Mouse (Mus musculus) lung, postnatal 10 days (tissue): ENCODE measurements at regions not wholly inside any gene's neighbourhood (a gene's known extent, or its start where the extent isn't known, plus 50 kb on each side); places are given as distances from the start of the nearest gene placed in this dataset.

ENCODE experiments used
- DNase-seq: peaks from one replicate; pipeline ENCODE4 v3.0.0; 2021

DNA sequence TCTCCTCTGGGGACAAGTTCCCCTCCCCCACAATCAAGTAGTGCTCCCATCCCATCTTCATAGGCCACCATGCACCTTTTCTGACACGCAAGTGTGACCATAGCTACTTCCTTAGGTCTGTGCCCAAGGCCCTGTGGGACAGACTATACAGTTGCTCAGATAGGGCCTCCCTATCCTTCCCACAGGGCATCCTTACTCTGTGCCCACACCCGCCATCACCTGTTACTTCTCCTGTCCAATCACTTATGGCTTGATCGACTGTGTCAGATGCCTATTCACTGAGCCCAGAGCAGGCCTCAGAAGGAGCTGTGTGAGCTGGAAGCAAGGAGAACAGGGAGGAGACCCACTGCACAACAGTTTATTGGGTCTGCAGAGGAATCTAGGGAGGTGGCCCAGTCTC, 56.6 kb upstream of the Lrpap1 start:
- no peak for DNase-seq

GRCm38 (mm10) chr5:35160929-35161815, 55.6 kb upstream of the Lrpap1 start:
- no peak for DNase-seq

GRCm38 (mm10) chr5:35159854-35160253, 54.3 kb upstream of the Lrpap1 start:
- no peak for DNase-seq

DNA sequence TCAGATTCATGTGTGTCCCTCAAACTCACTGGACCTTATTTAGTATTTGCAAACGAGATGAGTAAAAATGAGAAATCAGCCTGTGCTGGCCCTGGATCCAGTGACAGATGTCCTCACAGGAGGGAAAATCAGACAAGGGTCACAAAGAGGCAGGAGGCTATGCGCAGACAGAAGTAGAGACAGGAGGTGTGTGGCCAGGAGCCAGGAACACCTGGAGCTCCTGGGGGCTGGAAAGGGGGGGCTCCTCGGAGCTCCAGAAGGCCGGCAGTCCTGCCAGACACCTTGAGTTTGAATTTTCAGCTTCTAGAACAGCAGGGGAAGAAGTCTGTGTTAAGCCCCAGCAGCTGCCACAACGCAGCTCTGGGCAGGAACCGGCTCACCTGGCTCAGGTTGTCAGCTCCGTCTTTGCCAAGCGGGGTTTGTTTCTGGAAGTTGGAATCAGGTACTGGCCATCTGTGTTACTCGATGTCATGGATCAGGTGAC, 53.7 kb upstream of the Lrpap1 start:
- no peak for DNase-seq

DNA sequence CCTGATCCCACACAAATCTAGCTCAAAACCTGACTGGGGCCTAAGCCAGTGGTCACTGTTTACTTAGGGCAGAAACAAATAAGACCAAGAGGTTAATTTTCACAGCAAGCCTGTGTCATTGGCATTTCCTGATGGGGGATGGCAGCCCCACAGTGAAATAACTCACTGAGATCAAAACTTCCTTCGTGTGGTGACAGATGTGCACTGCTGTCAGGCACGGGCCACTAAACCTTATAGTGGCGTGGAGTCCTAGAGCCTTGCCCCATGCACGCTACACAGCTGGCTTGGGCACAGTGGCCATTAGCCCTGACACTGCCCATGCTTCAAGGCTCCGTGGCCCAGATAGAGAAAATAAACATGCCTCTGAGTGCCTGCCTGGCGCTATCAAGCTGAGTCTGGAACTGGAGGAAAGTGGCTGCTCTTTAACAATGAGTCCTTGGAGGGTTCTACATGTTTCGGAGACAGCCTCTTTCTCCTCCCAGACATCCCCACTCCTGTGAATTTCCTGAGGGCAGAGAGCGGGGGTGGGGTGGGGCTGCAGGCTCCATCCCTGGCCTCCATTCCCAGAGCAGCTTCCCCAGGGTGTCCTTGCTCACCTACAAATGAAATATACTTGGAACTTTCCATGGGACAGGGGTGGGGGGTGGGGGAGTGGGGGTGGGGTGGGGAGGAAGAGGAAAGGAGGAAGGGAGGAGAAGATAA, 52.9 kb upstream of the Lrpap1 start:
- DNase-seq, result no peak

DNA sequence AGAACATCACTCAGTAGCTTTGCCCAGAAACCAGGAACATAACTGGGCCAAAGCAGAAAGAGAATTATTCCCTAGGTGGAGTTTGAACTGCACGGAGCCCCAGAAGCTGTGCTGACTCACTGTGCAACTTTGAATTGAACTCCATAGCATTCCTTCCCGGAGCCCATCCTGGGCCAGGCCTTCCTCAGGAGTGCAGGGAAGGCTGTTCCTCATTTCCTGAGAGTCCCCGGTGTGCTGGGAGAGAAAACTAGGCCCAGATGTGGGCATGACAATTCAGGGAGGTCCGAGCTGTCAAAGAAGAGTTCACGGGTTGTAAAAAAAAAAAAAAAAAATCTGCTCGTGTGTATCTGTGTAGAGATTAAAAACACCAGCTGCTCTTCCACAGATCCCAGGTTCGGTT, 50.8 kb upstream of the Lrpap1 start:
- no peak for DNase-seq

GRCm38 (mm10) chr5:35155717-35156116, 50.2 kb upstream of the Lrpap1 start:
- DNase-seq, result no peak
